Mouse (Mus musculus) CH12F3 (cell line): Measurements from ENCODE around the gene Igflr1.

ENCODE experiments used
- in situ Hi-C: fragments of 300-500 bp; cut with MboI; formaldehyde crosslinking; loops from 2 replicates; pipeline ENCODE4 v1.14.3; 2020; ENCODE audit warnings: low sequenced_read_pairs

Igflr1 gene

DNA sequence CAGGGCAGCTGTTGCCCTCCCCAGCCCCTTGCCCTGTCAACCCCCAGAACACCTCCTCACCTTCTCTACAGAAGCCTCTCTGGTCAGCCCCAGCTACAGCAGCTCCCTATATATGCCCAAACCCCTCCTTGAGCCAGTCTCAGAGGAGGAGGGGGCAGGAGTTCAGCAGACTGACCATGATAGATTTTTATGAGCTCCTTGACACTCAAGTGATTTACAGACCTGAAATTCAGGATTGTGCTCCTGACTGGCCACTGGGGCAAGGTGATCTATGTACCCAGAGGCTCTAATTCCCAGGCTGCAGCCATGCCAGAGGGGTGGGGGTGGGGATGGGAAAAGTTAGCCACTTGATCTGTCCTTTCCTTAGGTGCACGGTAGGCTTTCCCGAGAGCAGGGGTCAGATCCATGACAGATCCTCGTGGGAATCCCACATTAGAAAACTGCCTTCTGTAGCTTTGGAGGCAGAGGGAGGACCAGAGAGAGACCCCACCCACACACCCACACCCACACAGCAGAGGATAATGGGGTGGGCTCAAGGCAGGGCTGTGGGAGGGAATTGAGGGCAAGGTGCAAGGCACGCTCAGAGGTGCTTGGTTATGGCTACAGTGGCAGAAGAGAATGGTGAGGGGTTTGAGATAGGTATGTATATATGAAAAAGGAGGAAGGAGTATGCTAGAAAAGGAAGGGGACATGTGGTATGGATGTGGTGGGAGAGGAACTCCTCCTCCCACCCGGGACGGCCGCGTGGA, 47.6 kb downstream of the Igflr1 start, which contains the start of gene Upk1a:
Gene Upk1a (minus strand): TSS at position 194 of the 749 bp plus-strand sequence.
- in situ Hi-C loops = no loop called here

DNA sequence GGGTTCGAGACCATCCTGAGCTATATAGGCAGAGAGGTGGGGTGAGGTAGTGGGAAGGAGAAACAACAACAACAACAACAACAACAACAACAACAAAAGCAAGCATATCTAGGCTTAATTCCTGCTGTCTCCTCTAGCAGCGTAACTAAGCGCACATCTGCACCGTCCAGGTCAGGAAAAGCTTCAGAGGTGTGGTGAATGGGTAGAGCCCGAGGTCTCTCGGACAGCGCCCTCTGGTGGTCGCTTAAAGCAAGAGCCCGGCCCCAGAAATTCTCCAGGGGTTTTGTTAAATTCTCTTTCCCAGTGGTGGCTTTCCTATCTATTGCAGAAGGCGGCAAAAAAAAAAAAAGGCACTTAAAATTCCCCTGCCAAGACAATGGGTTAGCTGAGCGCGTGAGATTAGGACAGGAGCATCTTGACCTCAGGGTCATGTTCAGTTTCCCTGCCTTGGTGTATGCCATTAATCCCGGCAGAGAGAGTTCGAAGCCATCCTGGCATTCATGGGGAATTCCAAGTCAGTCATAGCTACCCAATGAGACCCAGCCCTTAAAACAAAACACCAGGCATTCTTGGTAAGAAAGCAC, 48.4 kb downstream of the Igflr1 start:
- in situ Hi-C loops = no loop called here

DNA sequence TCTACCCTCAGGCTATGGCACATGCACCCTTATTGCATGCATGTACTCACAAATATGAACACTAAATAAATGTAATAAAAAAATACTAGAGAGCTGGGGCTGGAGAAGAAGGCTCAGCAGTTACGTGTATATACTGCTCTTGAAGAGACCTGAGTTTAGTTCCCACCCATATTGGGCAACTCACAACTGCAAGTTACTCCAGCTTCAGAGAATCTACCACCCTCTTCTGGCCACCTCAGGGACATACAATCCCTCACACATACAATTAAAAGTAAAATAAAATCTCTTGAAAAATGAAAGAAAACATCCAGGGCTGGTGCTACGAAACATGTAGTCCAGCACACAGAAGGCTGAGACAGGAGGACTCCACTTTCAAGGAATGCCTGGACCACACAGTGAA, 49.2 kb downstream of the Igflr1 start:
- in situ Hi-C loops = no loop called here

DNA sequence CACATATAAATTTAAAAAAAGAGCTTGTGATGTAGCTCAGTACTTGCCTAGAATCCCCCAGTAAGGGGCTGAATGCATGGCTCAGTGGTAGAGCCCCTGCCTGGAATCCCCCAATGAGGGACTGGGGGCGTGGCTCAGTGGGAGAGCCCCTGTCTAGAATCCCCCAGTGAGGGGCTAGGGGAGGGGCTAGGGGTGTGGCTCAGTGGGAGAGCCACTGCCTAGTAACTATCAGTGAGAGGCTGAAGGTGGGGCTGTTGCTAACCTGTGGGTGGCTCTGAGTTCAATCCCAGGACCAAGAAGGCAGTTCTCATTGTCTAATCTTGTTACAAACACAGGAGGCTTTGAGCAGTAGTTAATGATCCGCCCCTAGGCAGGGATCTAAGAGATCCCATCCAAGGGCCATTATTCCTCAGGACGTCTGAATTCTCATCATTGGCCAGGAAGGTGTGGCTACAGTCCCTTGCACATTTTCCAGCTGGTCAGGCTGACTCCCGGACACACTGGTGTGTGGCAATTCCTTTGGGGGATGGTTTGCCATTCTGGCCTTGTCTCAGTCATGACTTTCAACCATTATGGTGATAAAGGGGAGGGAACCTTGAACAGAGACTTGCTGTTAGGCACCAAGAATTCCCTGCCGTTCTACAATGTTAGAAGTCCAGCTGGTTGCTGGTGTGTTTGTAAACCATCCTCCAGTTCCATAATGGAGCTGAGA, 50.0 kb downstream of the Igflr1 start:
- in situ Hi-C loops = no loop called here
